Mouse (Mus musculus) adrenal gland, adult 8-10 months (tissue): Measurements from ENCODE around the gene Tigd3. TPM values are rescaled to one million over a fixed set of nuclear protein-coding genes. Genes with fewer than 3 reads are reported as not detected.

Source experiments
- DNase-seq: peaks from one replicate; pipeline ENCODE4 v3.0.0; 2022
- total RNA-seq, 4 experiments: library from RNA; stranded (reverse); gene quantifications; 2 replicates each; pipeline ENCODE4 v1.2.4; 2022

Gene Tigd3
- total RNA-seq: 1 to 10 TPM in 3 of 4 experiments, under 1 TPM in 1; 0.93 to 3.5 (median 1.6) TPM

GRCm38 (mm10) chr19:5894002-5894678 is at the start of gene Tigd3:
TSS of gene Tigd3 (minus strand) at chr19:5894149.
- peak; percentile 94 for DNase-seq

GRCm38 (mm10) chr19:5943404-5943803 is 49.5 kb upstream of the Tigd3 start:
- DNase-seq: no peak

GRCm38 (mm10) chr19:5942581-5942980 is 48.6 kb upstream of the Tigd3 start:
- no peak for DNase-seq

GRCm38 (mm10) chr19:5940656-5941055 is 46.7 kb upstream of the Tigd3 start:
- peak; percentile 58 for DNase-seq

- DNase-seq: peak; percentile 79
These were observed 46.2 kb upstream of the Tigd3 start for GRCm38 (mm10) chr19:5940173-5940572.

GRCm38 (mm10) chr19:5939715-5940114 is 45.8 kb upstream of the Tigd3 start:
- no peak for DNase-seq

GRCm38 (mm10) chr19:5938516-5938915 is 44.6 kb upstream of the Tigd3 start:
- no peak for DNase-seq

GRCm38 (mm10) chr19:5937836-5938406 is 44.0 kb upstream of the Tigd3 start:
- DNase-seq: no peak

- DNase-seq: no peak
These were observed 43.3 kb upstream of the Tigd3 start for GRCm38 (mm10) chr19:5937095-5937835.

GRCm38 (mm10) chr19:5935691-5936090 is 41.7 kb upstream of the Tigd3 start:
- no peak for DNase-seq

GRCm38 (mm10) chr19:5935266-5935665 is 41.3 kb upstream of the Tigd3 start:
- DNase-seq: no peak

GRCm38 (mm10) chr19:5929634-5930596 is 36.0 kb upstream of the Tigd3 start:
- DNase-seq: peak; percentile 65

GRCm38 (mm10) chr19:5928546-5928945 is 34.6 kb upstream of the Tigd3 start:
- no peak for DNase-seq

- no peak for DNase-seq
These were observed 34.2 kb upstream of the Tigd3 start for GRCm38 (mm10) chr19:5928104-5928503.

GRCm38 (mm10) chr19:5927532-5927931 is 33.6 kb upstream of the Tigd3 start:
- DNase-seq: no peak

- no peak for DNase-seq
These were observed 33.1 kb upstream of the Tigd3 start for GRCm38 (mm10) chr19:5927026-5927425.

- no peak for DNase-seq
These were observed 31.4 kb upstream of the Tigd3 start for GRCm38 (mm10) chr19:5925311-5925855.

GRCm38 (mm10) chr19:5924713-5925093 is 30.8 kb upstream of the Tigd3 start, which contains the start of gene Cdc42ep2:
TSS of gene Cdc42ep2 (minus strand) at chr19:5924816.
- peak; percentile 94 for DNase-seq

GRCm38 (mm10) chr19:5923990-5924712 is 30.2 kb upstream of the Tigd3 start:
- DNase-seq: peak; percentile 68

GRCm38 (mm10) chr19:5922963-5923362 is 29.0 kb upstream of the Tigd3 start:
- DNase-seq: no peak
